Mouse (Mus musculus) gastrocnemius, adult 2 months (tissue): Measurements from ENCODE around the gene Rasgef1b. TPM values are rescaled to one million over a fixed set of nuclear protein-coding genes. Genes with fewer than 3 reads are reported as not detected.

Experiments used
- DNase-seq: peaks from one replicate; pipeline ENCODE4 v3.0.0; 2022
- H3K27ac ChIP-seq: fragments of 200-600 bp; 2 replicates; pipeline ENCODE4 v1.8.1; 2022; ENCODE audit warnings: mild to moderate bottlenecking
- H3K4me3 ChIP-seq: fragments of 200-600 bp; 2 replicates; pipeline ENCODE4 v1.8.1; 2022; ENCODE audit warnings: mild to moderate bottlenecking, moderate library complexity
- CTCF ChIP-seq: fragments of 200-600 bp; IDR thresholded peaks from 2 replicates; pipeline ENCODE4 v1.8.1; 2022; ENCODE audit warnings: antibody characterized with exemption, mild to moderate bottlenecking, moderate library complexity
- intact Hi-C: fragments of 180-260 bp; cut with DNase I; formaldehyde crosslinking; loops from one replicate; pipeline ENCODE4 v1.15.1; 2025
- total RNA-seq, 2 experiments: library from RNA; stranded (reverse); gene quantifications; 2 replicates each; pipeline ENCODE4 v1.2.3; 2021

Rasgef1b gene
- total RNA-seq, 2 experiments from 2014 or later, result 0.26 to 0.47 TPM

DNA sequence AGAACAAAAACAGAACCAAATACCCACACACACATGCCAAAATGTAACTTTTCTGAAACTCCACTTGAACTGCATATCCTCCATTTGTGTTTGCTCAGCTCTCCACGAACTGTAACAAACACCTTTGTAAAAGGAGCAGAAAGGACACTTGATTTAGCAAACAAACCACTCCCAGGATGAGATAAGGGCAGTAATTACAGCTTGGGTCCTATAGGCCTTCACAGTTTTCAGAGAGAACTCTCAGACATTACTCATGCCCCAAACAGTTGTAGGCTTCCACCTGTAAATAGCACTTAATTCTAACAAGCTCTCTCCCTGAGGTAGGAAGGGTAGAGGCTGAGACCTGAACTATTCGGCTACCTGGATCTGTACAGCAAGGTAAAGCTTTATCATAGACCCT lies 309.0 kb downstream of the Rasgef1b start:
- TF ChIP-seq CTCF, result no peak
- Histone ChIP-seq H3K4me3 (no peak overlapping the region), H3K27ac (no peak overlapping the region)
- no peak for DNase-seq
- intact Hi-C loops, result no loop called here

DNA sequence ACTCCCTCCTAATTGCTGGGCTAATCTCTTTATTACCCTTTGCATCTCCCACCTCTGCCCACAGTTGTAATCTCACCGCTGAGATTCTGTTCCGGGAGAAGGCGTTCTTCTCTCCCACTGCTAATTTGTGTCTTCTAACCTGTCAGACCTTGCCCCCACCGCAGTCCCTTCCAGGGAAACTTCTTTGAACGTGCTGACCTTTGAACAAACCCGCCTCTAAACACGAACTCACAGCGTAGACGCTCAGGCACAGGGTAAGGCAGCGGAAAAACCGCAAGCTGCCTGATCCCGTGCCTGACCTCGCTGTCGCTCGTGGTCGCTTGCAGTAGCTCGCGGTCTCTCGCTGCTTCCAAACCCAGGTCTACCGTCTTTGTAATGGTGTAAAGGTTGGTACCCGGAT lies 312.0 kb downstream of the Rasgef1b start:
- no peak for TF ChIP-seq CTCF
- Histone ChIP-seq H3K27ac (no peak overlapping the region), H3K4me3 (no peak overlapping the region)
- intact Hi-C loops, result no loop called here
- no peak for DNase-seq

DNA sequence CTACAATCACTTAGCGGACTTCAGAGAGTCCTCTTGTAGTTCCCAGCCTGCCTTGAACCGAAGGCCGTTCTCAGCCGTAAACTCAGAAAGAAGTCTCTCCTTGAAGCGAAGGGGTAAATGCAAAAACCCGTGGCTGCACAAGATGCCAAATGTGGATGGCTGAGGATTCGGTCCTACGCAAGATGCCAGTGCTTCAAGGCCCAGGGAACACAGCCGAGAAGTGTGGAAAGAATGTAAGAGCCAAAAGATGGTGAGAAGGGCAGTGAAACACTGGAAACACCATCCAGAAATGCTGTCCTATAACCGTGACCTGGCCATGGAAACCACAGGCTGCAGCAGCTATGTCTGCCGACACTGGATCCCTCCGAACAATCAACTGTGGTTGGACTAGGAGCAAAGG lies 313.2 kb downstream of the Rasgef1b start:
- no peak overlapping the region for H3K27ac ChIP-seq
- TF ChIP-seq CTCF, result no peak
- no peak for DNase-seq
- intact Hi-C loops, result no loop called here
- no peak overlapping the region for H3K4me3 ChIP-seq

DNA sequence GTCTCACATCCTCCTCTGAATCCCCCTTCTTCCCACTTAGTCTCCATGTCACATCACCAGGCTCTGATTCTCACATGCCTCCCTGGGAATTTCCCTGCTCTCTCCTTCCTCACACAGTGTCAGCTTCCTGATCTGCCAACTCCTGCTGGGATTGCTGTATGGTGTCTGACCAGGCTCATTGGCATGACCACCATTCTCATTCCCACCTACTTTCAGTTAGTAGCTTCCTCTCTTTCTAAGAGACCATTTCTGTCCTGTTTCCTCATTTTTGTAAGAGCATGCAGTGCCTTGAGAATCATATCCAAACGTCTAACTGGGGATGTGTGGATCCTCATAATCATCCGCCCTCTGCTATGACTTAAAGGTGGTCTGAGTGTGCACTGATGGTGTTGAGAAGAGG lies 313.8 kb downstream of the Rasgef1b start:
- no peak for TF ChIP-seq CTCF
- intact Hi-C loops, result no loop called here
- no peak for DNase-seq
- no peak overlapping the region for H3K27ac ChIP-seq
- no peak overlapping the region for H3K4me3 ChIP-seq

DNA sequence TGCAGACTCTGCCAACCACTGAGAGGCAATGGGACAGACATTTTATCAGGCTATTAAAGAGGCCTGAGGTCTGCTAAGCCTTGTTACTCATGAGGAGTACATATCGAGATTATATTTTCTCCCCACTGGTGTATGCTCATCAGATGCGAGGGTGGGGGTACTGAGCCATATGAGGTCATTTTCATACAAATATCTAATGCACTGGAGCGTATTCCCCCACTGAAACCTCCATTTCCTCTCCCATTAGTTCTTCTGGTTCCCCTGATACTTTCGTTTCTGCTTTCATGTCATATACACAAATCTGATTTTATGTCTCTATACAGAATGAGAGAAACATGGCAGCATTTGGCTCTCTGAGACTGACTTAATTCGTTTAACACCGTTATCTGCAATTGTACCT lies 314.6 kb downstream of the Rasgef1b start:
- TF ChIP-seq CTCF, result no peak
- H3K27ac ChIP-seq, result no peak overlapping the region

DNA sequence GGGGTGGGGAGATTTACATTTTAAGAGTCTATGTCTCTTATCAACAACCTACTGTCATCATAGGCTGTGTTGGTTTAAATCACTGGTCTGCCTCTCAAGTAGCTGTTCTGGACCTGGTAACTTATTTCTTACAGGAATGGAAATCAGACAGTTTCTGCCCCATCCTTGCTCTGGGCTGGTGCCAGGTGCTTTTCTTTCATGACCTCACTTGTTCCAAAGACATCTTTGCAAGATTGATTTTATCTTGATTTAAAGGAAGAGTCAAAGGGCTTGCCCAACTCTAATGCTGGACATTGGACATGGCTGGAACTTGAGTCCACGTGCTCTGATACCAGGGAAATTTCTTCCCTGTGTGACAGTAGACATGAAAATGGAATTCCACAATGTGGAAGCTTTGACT lies 315.0 kb downstream of the Rasgef1b start:
- intact Hi-C loops, result no loop called here
- Histone ChIP-seq H3K4me3 (no peak overlapping the region), H3K27ac (no peak overlapping the region)
- no peak for DNase-seq
- TF ChIP-seq CTCF, result no peak

More for the DNA sequence above, 314.6 kb downstream of the Rasgef1b start:
- DNase-seq, result no peak
- H3K4me3 ChIP-seq, result no peak overlapping the region
- intact Hi-C loops, result no loop called here

DNA sequence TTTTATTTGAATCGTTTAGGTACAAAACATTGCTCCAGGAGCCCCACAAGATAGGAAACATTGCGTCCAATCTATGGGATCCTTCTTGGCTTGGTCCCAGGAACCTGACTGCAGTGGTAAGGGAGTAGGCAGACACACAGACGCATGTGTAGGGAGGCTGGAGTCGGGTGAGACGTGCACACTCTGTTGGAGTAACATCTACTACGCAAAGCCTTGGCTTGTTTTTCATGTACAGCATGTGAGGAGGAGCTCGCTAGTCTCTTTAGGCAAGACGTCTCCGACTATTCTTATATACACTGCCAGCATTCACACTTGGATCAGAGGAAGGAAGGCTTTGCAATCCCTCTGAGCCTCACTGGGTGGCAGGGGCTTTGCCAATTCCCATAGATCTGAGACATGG lies 315.5 kb downstream of the Rasgef1b start:
- TF ChIP-seq CTCF, result no peak
- H3K4me3 ChIP-seq, result no peak overlapping the region
- intact Hi-C loops, result no loop called here
- no peak overlapping the region for H3K27ac ChIP-seq
- DNase-seq, result no peak

DNA sequence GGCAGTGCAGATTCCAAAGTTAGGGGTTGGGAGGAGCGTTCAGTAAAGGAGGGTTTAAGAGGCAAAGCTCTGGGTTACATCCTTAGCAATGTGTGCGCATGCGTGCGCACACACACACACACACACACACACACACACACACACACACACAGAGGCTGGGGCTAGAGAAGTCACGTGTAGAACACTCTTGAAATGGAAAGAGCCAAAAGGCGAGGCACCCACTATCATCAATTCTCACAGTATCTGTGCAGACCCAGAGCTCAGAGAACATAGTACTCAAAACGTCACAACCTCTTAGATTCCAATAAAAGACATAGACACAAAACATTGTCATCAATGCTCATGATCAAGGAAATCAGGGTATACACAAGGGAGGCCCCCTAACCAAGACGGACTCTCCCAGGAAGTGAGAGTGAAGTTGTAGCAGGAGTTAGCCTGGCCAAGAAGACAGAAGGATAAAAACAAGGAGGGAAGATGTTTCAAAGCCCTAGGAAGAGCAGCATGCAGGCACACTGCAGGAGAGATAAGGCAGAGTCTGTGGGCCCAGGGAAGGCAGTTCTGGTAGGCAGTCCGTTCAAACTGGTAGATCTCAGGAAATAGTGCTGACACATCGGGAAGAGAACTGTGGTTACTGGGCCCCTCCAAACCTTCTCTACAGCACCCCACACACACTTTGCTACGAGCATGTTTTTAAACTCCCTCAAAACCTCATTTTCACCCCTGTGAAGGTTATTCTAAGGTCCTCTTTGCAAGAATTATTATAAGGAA lies 324.3 kb downstream of the Rasgef1b start:
- no peak overlapping the region for H3K4me3 ChIP-seq
- intact Hi-C loops, result no loop called here
- DNase-seq, result no peak
- no peak overlapping the region for H3K27ac ChIP-seq
- no peak for TF ChIP-seq CTCF

DNA sequence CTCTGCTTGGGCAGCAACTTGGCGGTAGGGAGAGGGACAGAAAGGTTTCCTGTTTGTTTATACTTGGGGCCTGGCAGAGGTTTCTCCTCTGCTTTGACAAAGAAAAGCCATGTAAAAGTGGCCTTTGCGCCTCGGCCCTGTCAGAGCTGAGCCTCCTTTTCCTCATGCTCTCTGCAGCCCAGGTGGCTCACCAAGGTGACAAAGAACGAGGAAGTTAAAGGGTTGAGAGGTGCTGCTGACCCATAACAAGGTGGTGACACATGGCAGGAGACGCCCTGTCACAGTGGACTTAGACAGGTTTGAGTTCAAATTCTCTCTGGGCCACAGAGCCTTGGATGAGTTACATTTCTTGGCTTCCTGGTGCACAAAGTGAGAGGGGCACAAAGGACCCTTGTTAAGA lies 325.5 kb downstream of the Rasgef1b start:
- H3K4me3 ChIP-seq, result no peak overlapping the region
- intact Hi-C loops, result no loop called here
- TF ChIP-seq CTCF, result no peak
- no peak overlapping the region for H3K27ac ChIP-seq
- DNase-seq, result no peak

DNA sequence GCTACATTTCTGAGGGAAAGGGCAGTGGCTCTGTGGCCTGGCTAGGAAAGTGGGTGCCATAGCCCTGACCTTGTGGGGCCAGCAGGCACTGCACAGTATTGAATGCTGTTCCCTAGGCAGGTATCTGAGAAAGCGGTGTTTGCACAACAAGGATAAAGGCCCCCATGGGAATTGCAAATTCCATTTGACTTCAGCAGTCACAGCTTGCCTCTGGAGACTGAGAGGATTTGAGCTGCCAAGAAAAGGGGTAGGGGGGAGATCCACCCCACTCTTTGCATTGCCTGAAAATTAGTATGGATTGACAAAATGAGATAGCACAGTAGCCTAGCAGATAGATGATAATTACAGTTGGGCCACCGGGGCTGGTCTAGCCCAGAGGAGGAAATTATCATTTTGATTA lies 326.1 kb downstream of the Rasgef1b start:
- Histone ChIP-seq H3K4me3 (no peak overlapping the region), H3K27ac (no peak overlapping the region)
- no peak for TF ChIP-seq CTCF
- intact Hi-C loops, result no loop called here
- DNase-seq, result no peak

DNA sequence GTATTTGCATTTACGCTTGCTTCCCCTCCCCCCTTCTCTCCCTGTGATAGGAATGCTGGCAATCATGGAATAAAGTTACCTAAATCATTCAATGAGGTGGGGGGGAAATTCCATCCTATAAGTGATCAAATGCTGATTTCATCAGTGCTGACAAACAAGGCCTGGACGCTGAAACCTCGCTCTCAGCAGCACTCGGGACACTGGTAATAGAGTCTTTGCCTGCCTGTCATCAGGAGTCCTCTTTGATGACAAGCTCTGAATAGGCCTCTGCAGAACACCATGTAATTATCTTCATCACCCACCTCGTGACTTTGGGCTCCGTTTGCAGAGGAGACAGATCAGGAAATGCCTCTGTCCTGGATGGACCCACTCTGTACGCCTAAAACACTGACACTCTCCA lies 326.6 kb downstream of the Rasgef1b start:
- DNase-seq, result no peak
- Histone ChIP-seq H3K27ac (no peak overlapping the region), H3K4me3 (no peak overlapping the region)
- intact Hi-C loops, result no loop called here
- TF ChIP-seq CTCF, result no peak

DNA sequence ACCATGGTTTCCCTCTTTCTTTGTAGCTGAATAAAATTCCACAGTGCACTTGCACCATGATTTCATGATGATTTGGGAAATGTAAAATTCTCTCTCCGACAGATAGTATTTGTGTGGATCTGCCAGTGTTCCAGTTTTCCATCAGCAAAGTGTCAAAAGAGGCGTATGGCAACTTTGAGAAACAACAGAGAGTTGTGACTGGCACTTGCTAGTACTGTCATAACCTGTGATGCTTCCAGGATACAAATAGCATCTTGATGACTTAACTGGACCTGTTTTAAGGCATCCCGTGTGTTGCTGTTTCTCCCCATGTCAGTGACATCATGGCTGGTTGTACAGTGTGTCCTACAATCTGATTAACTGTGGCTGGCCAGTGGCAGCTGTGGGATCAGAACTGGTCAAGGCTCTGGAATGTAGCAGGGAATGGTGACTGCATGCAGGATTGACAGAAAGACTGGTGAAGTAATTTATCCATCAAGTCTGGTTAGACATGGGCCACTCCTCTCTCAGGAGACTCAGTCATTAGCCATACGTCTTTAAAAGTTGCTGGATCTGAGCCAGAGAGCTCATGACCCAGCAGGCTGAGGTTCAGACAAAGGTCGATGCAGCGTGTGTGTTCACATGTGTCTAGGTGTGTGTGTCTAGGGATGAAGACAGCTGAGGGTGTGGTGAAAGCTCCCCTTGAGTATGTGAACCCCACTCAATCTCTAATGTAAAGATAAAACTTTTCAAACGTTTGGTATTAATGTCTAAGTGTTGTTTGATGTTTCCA lies 328.8 kb downstream of the Rasgef1b start:
- H3K4me3 ChIP-seq, result no peak overlapping the region
- TF ChIP-seq CTCF, result no peak
- intact Hi-C loops, result no loop called here
- H3K27ac ChIP-seq, result no peak overlapping the region
- DNase-seq, result no peak

DNA sequence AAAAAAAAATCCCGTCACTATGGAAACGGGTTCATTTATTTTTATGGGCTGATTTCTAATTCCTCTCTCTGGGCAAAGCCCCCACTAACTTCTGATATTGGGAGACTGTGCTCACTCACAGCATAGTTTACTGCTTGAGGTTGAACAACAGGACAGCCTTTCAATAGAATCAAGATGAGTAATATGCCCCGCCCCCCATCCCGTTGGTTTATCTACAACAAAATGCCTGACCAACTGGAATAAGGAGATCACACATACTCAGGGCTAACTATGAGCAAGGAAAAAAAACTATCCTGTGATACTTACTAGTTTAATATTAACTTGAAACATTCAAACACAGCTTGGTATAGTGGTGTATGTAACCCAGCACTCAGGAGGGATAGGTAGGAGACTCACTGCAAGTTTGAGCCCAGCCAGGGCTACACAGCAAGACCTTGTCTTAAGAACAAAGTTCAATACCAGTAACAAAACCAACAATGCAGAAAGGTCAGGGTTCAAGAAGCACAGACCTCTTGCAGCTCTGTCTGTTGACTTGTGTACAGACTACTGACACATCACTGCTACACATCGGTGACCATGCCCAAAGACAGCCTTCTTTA lies 330.3 kb downstream of the Rasgef1b start:
- H3K4me3 ChIP-seq, result no peak overlapping the region
- DNase-seq, result no peak
- intact Hi-C loops, result no loop called here
- TF ChIP-seq CTCF, result no peak
- no peak overlapping the region for H3K27ac ChIP-seq
